8 mouse cellular contexts compared by ENCODE assay signal in the genomic region with DNA sequence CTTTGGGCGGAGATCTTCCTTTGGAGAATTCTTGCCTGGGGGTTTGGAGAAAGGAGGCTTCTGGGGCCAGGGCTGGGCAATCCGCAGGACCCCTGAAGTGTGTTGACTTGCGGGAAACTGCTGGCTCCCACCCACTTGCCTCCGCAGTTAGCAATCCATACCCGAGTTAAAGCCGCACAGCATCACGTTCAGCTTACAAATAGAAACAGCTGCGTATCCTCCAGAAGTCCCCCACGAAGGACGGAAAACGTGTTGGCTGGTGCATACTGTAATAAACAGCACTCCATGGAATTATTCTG. TPM values are rescaled to one million over a fixed set of nuclear protein-coding genes. Genes with fewer than 3 reads are reported as not detected.
DNase-seq lines count a peak whose midpoint lies in the region; ATAC-seq and TF ChIP-seq lines count a peak whose summit lies in the region.

No protein-coding gene starts in this region.

- intact Hi-C loops in left cerebral cortex, postnatal 25 days (cut with DNase I): loop anchor here (1.0 kb wide), 1 partner anchor 65 kb away; no protein-coding TSS in a partner anchor

- peak overlapping the region; percentile 85 for H3K4me3 ChIP-seq in heart, embryonic 12.5 days
- H3K4me3 ChIP-seq in CH12.LX (replicated peaks in 1 of 3; ENCODE audit: low read depth in 2 of 3, low read length in 2 of 3, poor library complexity in 1 of 3): peak overlapping the region; percentile 55 to 97 (median 58)
- H3K4me3 ChIP-seq in forebrain, embryonic 14.5 days (ENCODE audit: low read depth, low read length): peak overlapping the region; percentile 95
- H3K4me3 ChIP-seq in liver, embryonic 15.5 days (replicated peaks): peak overlapping the region; percentile 98

- no peak; the same call in 1 of the 2 replicates for TF ChIP-seq POLR2A in CH12.LX (IDR thresholded peaks at IDR 0.05; ENCODE audit: low read depth, low read length)

- H3K4me1 ChIP-seq in heart, embryonic 12.5 days (replicated peaks): peaks cover 23% of the 10 kb centered on the region
- peaks cover 0 to 17% of the 10 kb centered on the region in 2 experiments; a peak in 2 of 4 replicates for H3K4me1 ChIP-seq in CH12.LX (ENCODE audit: control insufficient read depth in 1 of 2, insufficient read depth in 2 of 2)
- H3K4me1 ChIP-seq in forebrain, embryonic 14.5 days (ENCODE audit: control insufficient read depth, insufficient read depth, low read length): peaks cover 10% of the 10 kb centered on the region
- H3K4me1 ChIP-seq in liver, embryonic 15.5 days (replicated peaks): peaks cover 42% of the 10 kb centered on the region

- TF ChIP-seq RAD21 in CH12.LX (IDR thresholded peaks at IDR 0.05; ENCODE audit: low read depth, low read length): no peak

- no peaks in the 10 kb centered on the region for H3K36me3 ChIP-seq in heart, embryonic 12.5 days
- H3K36me3 ChIP-seq in CH12.LX (replicated peaks in 1 of 2; ENCODE audit: control insufficient read depth in 1 of 2, insufficient read depth in 1 of 2, low read length in 1 of 2): no peaks in the 10 kb centered on the region
- no peaks in the 10 kb centered on the region for H3K36me3 ChIP-seq in forebrain, embryonic 14.5 days (ENCODE audit: control insufficient read depth, insufficient read depth, low read length)
- H3K36me3 ChIP-seq in liver, embryonic 15.5 days (replicated peaks): no peaks in the 10 kb centered on the region

- no peak for ATAC-seq in heart, embryonic 12.5 days (ENCODE audit: insufficient number of reproducible peaks, low FRiP score)
- ATAC-seq in forebrain, embryonic 14.5 days: peak; percentile 24; the same call in 1 of the 2 replicates
- ATAC-seq in liver, embryonic 15.5 days (ENCODE audit: insufficient read depth): no peak
- no peak for ATAC-seq in frontal cortex, adult (ENCODE audit: low TSS enrichment)

- no peak for DNase-seq in heart, adult 11 months
- no peak for DNase-seq in CH12.LX (ENCODE audit: extremely low read depth)
- DNase-seq in forebrain, embryonic 14.5 days (ENCODE audit: low spot score): no peak
- no peak for DNase-seq in left cerebral cortex, postnatal 25 days (ENCODE audit: low spot score in 2 of 2)
- DNase-seq in cerebellum, postnatal 36 days: no peak

- no peak for TF ChIP-seq EP300 in CH12.LX (IDR thresholded peaks at IDR 0.05; ENCODE audit: low read length)

- peak overlapping the region; percentile 92 for H3K27ac ChIP-seq in heart, embryonic 12.5 days (ENCODE audit: poor library complexity, severe bottlenecking)
- H3K27ac ChIP-seq in CH12.LX (ENCODE audit: insufficient read depth, low read depth): no peak overlapping the region; the same call in 1 of the 2 replicates
- H3K27ac ChIP-seq in forebrain, embryonic 14.5 days (ENCODE audit: low read depth, low read length): peak overlapping the region; percentile 94
- H3K27ac ChIP-seq in liver, embryonic 15.5 days (replicated peaks): peak overlapping the region; percentile 97

- no peaks in the 10 kb centered on the region for H3K27me3 ChIP-seq in heart, embryonic 12.5 days (replicated peaks)
- no peaks in the 10 kb centered on the region for H3K27me3 ChIP-seq in CH12.LX (replicated peaks)
- H3K27me3 ChIP-seq in forebrain, embryonic 14.5 days (replicated peaks; ENCODE audit: control insufficient read depth, insufficient read depth, low read length): no peaks in the 10 kb centered on the region
- H3K27me3 ChIP-seq in liver, embryonic 15.5 days: no peaks in the 10 kb centered on the region

- peaks cover 7% of the 10 kb centered on the region; the same call in 1 of the 2 replicates for H3K79me2 ChIP-seq in CH12.LX (replicated peaks; ENCODE audit: control insufficient read depth, extremely low read depth, insufficient read depth, poor library complexity, severe bottlenecking)

- H3K9me3 ChIP-seq in heart, embryonic 12.5 days (replicated peaks): no peaks in the 10 kb centered on the region
- no peaks in the 10 kb centered on the region for H3K9me3 ChIP-seq in CH12.LX (replicated peaks; ENCODE audit: low read length)
- no peaks in the 10 kb centered on the region for H3K9me3 ChIP-seq in forebrain, embryonic 14.5 days (replicated peaks; ENCODE audit: control insufficient read depth, low read length)
- no peaks in the 10 kb centered on the region for H3K9me3 ChIP-seq in liver, embryonic 15.5 days (replicated peaks)

- TF ChIP-seq CTCF in CH12.LX (conservative IDR thresholded peaks at IDR 0.05 in 1 of 2, IDR thresholded peaks at IDR 0.05 in 1 of 2; ENCODE audit: low read depth in 2 of 2, low read length in 2 of 2): no peak

- in situ Hi-C loops in CH12.LX (cut with MboI; ENCODE audit: low pct_ligation_motif_present, low pct_unique_long_range_greater_than_20kb, low sequenced_read_pairs): loop anchor here (10.0 kb wide), 1 partner anchor 229 kb away; the partner anchor contains the start of gene Washc1

- peak overlapping the region; percentile 62 for H3K9ac ChIP-seq in heart, embryonic 12.5 days
- peak overlapping the region; percentile 44 for H3K9ac ChIP-seq in CH12.LX (ENCODE audit: insufficient read depth, low read depth)
- peak overlapping the region; percentile 76 for H3K9ac ChIP-seq in forebrain, embryonic 14.5 days (ENCODE audit: low read length)
- peak overlapping the region; percentile 75 for H3K9ac ChIP-seq in liver, embryonic 15.5 days

- 0% methylated on average over 11 of the region's 11 CpGs for WGBS in heart, embryonic 12.5 days
- WGBS in forebrain, embryonic 14.5 days: under 1% methylated on average over 11 of the region's 11 CpGs
- under 1% methylated on average over 11 of the region's 11 CpGs for WGBS in liver, embryonic 15.5 days (ENCODE audit: insufficient replicate concordance)

- dilution Hi-C loops in CH12.LX (cut with MboI; ENCODE audit: extremely low pct_ligation_motif_present, extremely low pct_unique_long_range_greater_than_20kb, low sequenced_read_pairs): no loop called here

- H3K4me2 ChIP-seq in heart, embryonic 12.5 days: peak overlapping the region; percentile 79
- H3K4me2 ChIP-seq in CH12.LX (ENCODE audit: insufficient read depth, low read depth, poor library complexity, severe bottlenecking): peak overlapping the region; percentile 96
- peak overlapping the region; percentile 79 for H3K4me2 ChIP-seq in forebrain, embryonic 14.5 days (ENCODE audit: low read length)
- peak overlapping the region; percentile 82 for H3K4me2 ChIP-seq in liver, embryonic 15.5 days

TF ChIP-seq in CH12.LX, 34 proteins besides CTCF, POLR2A, EP300 and RAD21:
- TF ChIP-seq UBTF (IDR thresholded peaks at IDR 0.05; ENCODE audit: low read depth, low read length) (no peak), RCOR1 (conservative IDR thresholded peaks at IDR 0.05; ENCODE audit: low read depth, low read length) (no peak), ZNF384 (IDR thresholded peaks at IDR 0.05; ENCODE audit: low read depth, low read length) (no peak), KAT2A (IDR thresholded peaks at IDR 0.05; ENCODE audit: insufficient replicate concordance, low read length) (no peak), ZKSCAN1 (IDR thresholded peaks at IDR 0.05; ENCODE audit: borderline replicate concordance, low read depth, low read length) (no peak), IRF4 (IDR thresholded peaks at IDR 0.05; ENCODE audit: low read depth, low read length) (no peak), TCF12 (IDR thresholded peaks at IDR 0.05; ENCODE audit: low read depth, low read length) (no peak), MYC (IDR thresholded peaks at IDR 0.05; ENCODE audit: low read depth, low read length) (no peak), SIN3A (IDR thresholded peaks at IDR 0.05; ENCODE audit: low read length) (no peak), JUND (conservative IDR thresholded peaks at IDR 0.05; ENCODE audit: low read depth, low read length) (no peak), POLR2AphosphoS2 (IDR thresholded peaks at IDR 0.05; ENCODE audit: low read depth, low read length) (no peak), ZC3H11A (IDR thresholded peaks at IDR 0.05; ENCODE audit: low read depth, low read length) (no peak)

RNA-seq across cellular contexts. Expression of gene Ralbp1, which starts 0.3 kb away (rescaled TPM):
- polyA plus RNA-seq in heart, embryonic 12.5 days (2016; fragmentation: Nextera tagmentation; extraction: Ambion mirVana): 40.9 and 41.1 TPM in 2 replicates
- total RNA-seq in CH12.LX (2012; rRNA removed): 22.8 and 26.5 TPM in 2 replicates
- 27.2 and 28.1 TPM in 2 replicates for total RNA-seq in CH12.LX (2014; rRNA removed)
- polyA plus RNA-seq in CH12.LX (2012; ENCODE audit: insufficient read length, low read depth): 25.3 and 25.9 TPM in 2 replicates
- polyA plus RNA-seq in forebrain, embryonic 14.5 days (2014; fragmentation: Nextera tagmentation; extraction: Ambion mirVana): 42.9 and 50.2 TPM in 2 replicates
- 38.8 and 42.1 TPM in 2 replicates for polyA plus RNA-seq in liver, embryonic 15.5 days (2015; fragmentation: Nextera tagmentation; extraction: Ambion mirVana)
- 10 to 100 TPM; 53.1 to 57.8 TPM for total RNA-seq in left cerebral cortex, postnatal 25 days (2021)
